In the genomic region with DNA sequence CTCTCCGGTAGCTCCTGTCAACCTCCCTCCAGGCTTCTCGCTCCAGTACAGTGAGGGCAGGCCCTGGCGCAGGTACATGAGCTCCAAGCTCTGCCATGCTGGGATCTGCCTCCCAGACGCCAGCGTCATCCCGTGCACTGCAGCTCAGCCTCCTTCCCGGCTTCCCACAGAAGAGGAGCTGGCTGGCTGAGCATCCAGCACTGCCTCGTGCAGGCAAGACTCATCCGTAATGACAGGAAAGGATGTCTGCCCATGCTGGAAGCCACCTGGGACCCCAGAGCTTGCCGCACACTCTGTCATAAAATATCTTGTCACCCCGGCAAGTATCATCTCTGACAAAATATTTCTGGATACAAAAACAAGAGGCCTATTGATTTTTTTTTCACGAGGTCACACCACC, we compare ENCODE assay signal across 9 mouse cellular contexts. TPM values are rescaled to one million over a fixed set of nuclear protein-coding genes. Genes with fewer than 3 reads are reported as not detected.
DNase-seq lines count a peak whose midpoint lies in the region; ATAC-seq lines count a peak whose summit lies in the region.
"Had no signal": no experiment of that assay in that cellular context is flagged by ENCODE, and none has a peak within 500 bp of the region (broad histone marks: within the 10 kb centered on the region; RNA-seq: fewer than 3 reads in every experiment).

Gene Gm11733, plus strand, starts transcription at position 171 of the 400 bp plus-strand sequence.

- no peaks in the 10 kb centered on the region for H3K36me3 ChIP-seq in heart, embryonic 14.5 days (ENCODE audit: control insufficient read depth, insufficient read depth, low read length)
- no peaks in the 10 kb centered on the region for H3K36me3 ChIP-seq in neural tube, embryonic 13.5 days

- H3K27ac ChIP-seq in heart, embryonic 14.5 days (replicated peaks in 1 of 2; ENCODE audit: control insufficient read depth in 1 of 2, insufficient read depth in 1 of 2, low read depth in 2 of 2, low read length in 2 of 2) = no peak within 1 kb of the TSS; a peak in 1 of 4 replicates
- no peak within 1 kb of the TSS for H3K27ac ChIP-seq in brown adipose tissue, adult 24 weeks (replicated peaks; ENCODE audit: low read depth, low read length)
- H3K27ac ChIP-seq in neural tube, embryonic 13.5 days (replicated peaks) = peak within 1 kb of the TSS; percentile 91

- peak within 1 kb of the TSS; percentile 68 for H3K4me2 ChIP-seq in heart, embryonic 14.5 days (ENCODE audit: low read length)
- H3K4me2 ChIP-seq in neural tube, embryonic 13.5 days = peak within 1 kb of the TSS; percentile 49

- no peak for DNase-seq in heart, postnatal 4 days
- DNase-seq in frontal cortex, adult 2 months (ENCODE audit: extremely low spot score in 1 of 2, low spot score in 1 of 2) = peak; percentile 61 to 80
- peak; percentile 70 to 77 for DNase-seq in left cerebral cortex, adult 9 months (ENCODE audit: low spot score in 2 of 2)
- no peak for DNase-seq in c-Kit-positive CD71-positive TER-119-positive erythroid progenitor cells, embryonic 14.5 days (ENCODE audit: low spot score)
- no peak for DNase-seq in lung, postnatal 4 days

- H3K9ac ChIP-seq in heart, embryonic 14.5 days (ENCODE audit: low read length) = peak within 1 kb of the TSS; percentile 56
- peak within 1 kb of the TSS; percentile 52; the same call in 1 of the 2 replicates for H3K9ac ChIP-seq in neural tube, embryonic 13.5 days

- ATAC-seq in heart, embryonic 14.5 days (ENCODE audit: insufficient number of reproducible peaks, insufficient read depth, low FRiP score, low read depth) = no peak
- no peak for ATAC-seq in neural tube, embryonic 13.5 days (ENCODE audit: low read depth)

- peak within 1 kb of the TSS; percentile 26 to 36; a peak in 3 of 4 replicates for H3K4me3 ChIP-seq in heart, embryonic 14.5 days (ENCODE audit: control insufficient read depth in 1 of 2, insufficient read depth in 1 of 2, low read depth in 1 of 2, low read length in 2 of 2)
- H3K4me3 ChIP-seq in brown adipose tissue, adult 24 weeks (ENCODE audit: insufficient read depth, low read depth, low read length) = peak within 1 kb of the TSS; percentile 24; the same call in 1 of the 2 replicates
- H3K4me3 ChIP-seq in neural tube, embryonic 13.5 days = no peak within 1 kb of the TSS

- 41% methylated on average over 12 of the region's 12 CpGs for WGBS in heart, embryonic 14.5 days
- WGBS in neural tube, embryonic 13.5 days = 19% methylated on average over 12 of the region's 12 CpGs

- 0 out of 2 replicates have a peak, but pooled peaks cover 4% of the 10 kb centered on the region for H3K27me3 ChIP-seq in heart, embryonic 14.5 days (ENCODE audit: control insufficient read depth, insufficient read depth, low read length)
- peaks cover 39% of the 10 kb centered on the region for H3K27me3 ChIP-seq in neural tube, embryonic 13.5 days

- H3K9me3 ChIP-seq in heart, embryonic 14.5 days (ENCODE audit: control insufficient read depth, low read length) = no peaks in the 10 kb centered on the region; the same call in 1 of the 2 replicates
- H3K9me3 ChIP-seq in neural tube, embryonic 13.5 days = 0 out of 2 replicates have a peak, but pooled peaks cover 6% of the 10 kb centered on the region

- H3K4me1 ChIP-seq in heart, embryonic 14.5 days (ENCODE audit: control insufficient read depth in 2 of 2, insufficient read depth in 2 of 2, low read length in 2 of 2) = peaks cover 19 to 22% of the 10 kb centered on the region in 2 experiments
- no peaks in the 10 kb centered on the region; the same call in 1 of the 2 replicates for H3K4me1 ChIP-seq in brown adipose tissue, adult 24 weeks (ENCODE audit: control insufficient read depth, insufficient read depth, insufficient read length, low read length)
- H3K4me1 ChIP-seq in neural tube, embryonic 13.5 days (replicated peaks) = peaks cover 58% of the 10 kb centered on the region

RNA-seq across cellular contexts. Expression of gene Gm11733, which starts in this region (rescaled TPM):
- 0.08 TPM in 1 of 2 replicates, not detected in the other for polyA plus RNA-seq in heart, embryonic 14.5 days (2014; fragmentation: Nextera tagmentation; extraction: Ambion mirVana)
- not detected for total RNA-seq in heart, postnatal 4 days (2021)
- not detected in 2 replicates for polyA plus RNA-seq in brown adipose tissue, adult 24 weeks (2012; ENCODE audit: insufficient read depth, insufficient read length, missing spikeins)
- polyA plus RNA-seq in frontal cortex, adult 2 months (2012; rRNA removed) = 0.25 and 0.34 TPM in 2 replicates
- polyA plus RNA-seq in neural tube, embryonic 13.5 days (2015; fragmentation: Nextera tagmentation; extraction: Ambion mirVana) = not detected in 2 replicates
- polyA plus RNA-seq: large intestine, adult 2 months had no signal

Comparison
In these comparisons a context has a peak if more than half of its experiments do, and no peak if none do; other contexts are left out.
1. Peak in DNase-seq in frontal cortex, adult 2 months; RNA of the gene not detected or under 1 TPM.
2. DNase-seq: peak in left cerebral cortex, adult 9 months (2 of 2); none in heart, postnatal 4 days (single experiment), c-Kit-positive CD71-positive TER-119-positive erythroid progenitor cells, embryonic 14.5 days (single experiment) and lung, postnatal 4 days (0 of 2).